Mouse (Mus musculus): Measurements from ENCODE around the gene Rhox2b. TPM values are rescaled to one million over a fixed set of nuclear protein-coding genes. Genes with fewer than 3 reads are reported as not detected.
"Not testable (repeated sequence)": the region's sequence is repeated elsewhere in the genome, so short reads cannot be mapped to it uniquely, and the experiment has no call there.

The Rhox2b gene
- polyA plus RNA-seq (2012; fragmentation: generic; extraction: Trizol): not detected

GRCm38 (mm10) chrX:37411767-37412166 lies at the start of gene Rhox2b:
Gene Rhox2b, plus strand, starts transcription at chrX:37412067.
- not testable (repeated sequence) for H3K4me2 ChIP-seq (ENCODE audit: low read depth)

GRCm38 (mm10) chrX:37379728-37380127 lies 32.1 kb upstream of the Rhox2b start, which contains the start of gene Rhox3a2:
Gene Rhox3a2, plus strand, starts transcription at chrX:37380028.
- H3K27me3 ChIP-seq (ENCODE audit: control insufficient read depth, insufficient read depth, insufficient read length); H3K4me2 ChIP-seq (ENCODE audit: low read depth); H3K36me3 ChIP-seq (ENCODE audit: control insufficient read depth, insufficient read depth); H3K79me2 ChIP-seq (ENCODE audit: control insufficient read depth, insufficient read depth); H3K4me3 ChIP-seq; H3ac ChIP-seq (ENCODE audit: control insufficient read depth, insufficient read length): not testable (repeated sequence)

More at GRCm38 (mm10) chrX:37411767-37412166, at the start of gene Rhox2b:
- H3K4me3 ChIP-seq; H3ac ChIP-seq (ENCODE audit: control insufficient read depth, insufficient read length); H3K27me3 ChIP-seq (ENCODE audit: control insufficient read depth, insufficient read depth, insufficient read length); H3K36me3 ChIP-seq (ENCODE audit: control insufficient read depth, insufficient read depth); H3K79me2 ChIP-seq (ENCODE audit: control insufficient read depth, insufficient read depth): not testable (repeated sequence)

- H3K36me3 ChIP-seq (ENCODE audit: control insufficient read depth, insufficient read depth); H3K79me2 ChIP-seq (ENCODE audit: control insufficient read depth, insufficient read depth); H3K4me2 ChIP-seq (ENCODE audit: low read depth); H3K27me3 ChIP-seq (ENCODE audit: control insufficient read depth, insufficient read depth, insufficient read length); H3K4me3 ChIP-seq; H3ac ChIP-seq (ENCODE audit: control insufficient read depth, insufficient read length): not testable (repeated sequence)
Measured at GRCm38 (mm10) chrX:37390548-37390947, 21.3 kb upstream of the Rhox2b start, which contains the start of gene Rhox4a2. Gene Rhox4a2, plus strand, starts transcription at chrX:37390848.

- H3K4me2 ChIP-seq (ENCODE audit: low read depth); H3K36me3 ChIP-seq (ENCODE audit: control insufficient read depth, insufficient read depth); H3ac ChIP-seq (ENCODE audit: control insufficient read depth, insufficient read length); H3K27me3 ChIP-seq (ENCODE audit: control insufficient read depth, insufficient read depth, insufficient read length); H3K4me3 ChIP-seq; H3K79me2 ChIP-seq (ENCODE audit: control insufficient read depth, insufficient read depth): not testable (repeated sequence)
Measured at GRCm38 (mm10) chrX:37432194-37432593, 20.3 kb downstream of the Rhox2b start, which contains the start of gene Rhox4b. Gene Rhox4b, plus strand, starts transcription at chrX:37432494.

- not testable (repeated sequence) for H3K4me2 ChIP-seq (ENCODE audit: low read depth); H3ac ChIP-seq (ENCODE audit: control insufficient read depth, insufficient read length); H3K4me3 ChIP-seq; H3K27me3 ChIP-seq (ENCODE audit: control insufficient read depth, insufficient read depth, insufficient read length); H3K36me3 ChIP-seq (ENCODE audit: control insufficient read depth, insufficient read depth); H3K79me2 ChIP-seq (ENCODE audit: control insufficient read depth, insufficient read depth)
Measured at GRCm38 (mm10) chrX:37453380-37453779, 41.5 kb downstream of the Rhox2b start, which contains the start of gene Rhox2c. Gene Rhox2c, plus strand, starts transcription at chrX:37453680.

GRCm38 (mm10) chrX:37458285-37458684 lies 46.4 kb downstream of the Rhox2b start, which contains the start of gene Rhox3c:
Gene Rhox3c, plus strand, starts transcription at chrX:37458585.
- not testable (repeated sequence) for H3ac ChIP-seq (ENCODE audit: control insufficient read depth, insufficient read length); H3K36me3 ChIP-seq (ENCODE audit: control insufficient read depth, insufficient read depth); H3K79me2 ChIP-seq (ENCODE audit: control insufficient read depth, insufficient read depth); H3K4me2 ChIP-seq (ENCODE audit: low read depth); H3K4me3 ChIP-seq; H3K27me3 ChIP-seq (ENCODE audit: control insufficient read depth, insufficient read depth, insufficient read length)

Other genes with a start within 250 kb of the Rhox2b start
- not detected for gene Akap14, start 243.2 kb upstream of the Rhox2b start, polyA plus RNA-seq (2012; fragmentation: generic; extraction: Trizol)
- gene Ndufa1, start 220.9 kb upstream of the Rhox2b start, polyA plus RNA-seq (2012; fragmentation: generic; extraction: Trizol): 250 TPM
- gene Rnf113a1, start 220.8 kb upstream of the Rhox2b start, polyA plus RNA-seq (2012; fragmentation: generic; extraction: Trizol): 3.0 TPM
- gene Gm9, start 201.0 kb upstream of the Rhox2b start, polyA plus RNA-seq (2012; fragmentation: generic; extraction: Trizol): not detected
- gene Rhox1, start 189.8 kb upstream of the Rhox2b start, polyA plus RNA-seq (2012; fragmentation: generic; extraction: Trizol): not detected
- gene Rhox2a, start 167.1 kb upstream of the Rhox2b start, polyA plus RNA-seq (2012; fragmentation: generic; extraction: Trizol): not detected
- not detected for gene Rhox3a, start 162.1 kb upstream of the Rhox2b start, polyA plus RNA-seq (2012; fragmentation: generic; extraction: Trizol)
- not detected for gene Rhox4a, start 146.7 kb upstream of the Rhox2b start, polyA plus RNA-seq (2012; fragmentation: generic; extraction: Trizol)
- gene Rhox3a2, start 32.0 kb upstream of the Rhox2b start, polyA plus RNA-seq (2012; fragmentation: generic; extraction: Trizol): not detected
- gene Rhox4a2, start 21.2 kb upstream of the Rhox2b start, polyA plus RNA-seq (2012; fragmentation: generic; extraction: Trizol): not detected
- not detected for gene Rhox4b, start 20.4 kb downstream of the Rhox2b start, polyA plus RNA-seq (2012; fragmentation: generic; extraction: Trizol)
- not detected for gene Rhox2c, start 41.6 kb downstream of the Rhox2b start, polyA plus RNA-seq (2012; fragmentation: generic; extraction: Trizol)
- gene Rhox3c, start 46.5 kb downstream of the Rhox2b start, polyA plus RNA-seq (2012; fragmentation: generic; extraction: Trizol): not detected
- not detected for gene Rhox4c, start 68.3 kb downstream of the Rhox2b start, polyA plus RNA-seq (2012; fragmentation: generic; extraction: Trizol)
- not detected for gene Rhox2d, start 81.4 kb downstream of the Rhox2b start, polyA plus RNA-seq (2012; fragmentation: generic; extraction: Trizol)
- not detected for gene Rhox4d, start 102.3 kb downstream of the Rhox2b start, polyA plus RNA-seq (2012; fragmentation: generic; extraction: Trizol)
- not detected for gene Rhox2e, start 118.4 kb downstream of the Rhox2b start, polyA plus RNA-seq (2012; fragmentation: generic; extraction: Trizol)
- gene Rhox3e, start 130.0 kb downstream of the Rhox2b start, polyA plus RNA-seq (2012; fragmentation: generic; extraction: Trizol): not detected
- gene Rhox4e, start 145.3 kb downstream of the Rhox2b start, polyA plus RNA-seq (2012; fragmentation: generic; extraction: Trizol): not detected
- not detected for gene Rhox2f, start 159.3 kb downstream of the Rhox2b start, polyA plus RNA-seq (2012; fragmentation: generic; extraction: Trizol)
- gene Rhox3f, start 168.9 kb downstream of the Rhox2b start, polyA plus RNA-seq (2012; fragmentation: generic; extraction: Trizol): not detected
- gene Rhox4f, start 195.6 kb downstream of the Rhox2b start, polyA plus RNA-seq (2012; fragmentation: generic; extraction: Trizol): not detected
- gene Rhox3g, start 216.5 kb downstream of the Rhox2b start, polyA plus RNA-seq (2012; fragmentation: generic; extraction: Trizol): not detected
- gene Rhox2g, start 231.4 kb downstream of the Rhox2b start, polyA plus RNA-seq (2012; fragmentation: generic; extraction: Trizol): not detected
- gene Rhox4g, start 239.3 kb downstream of the Rhox2b start, polyA plus RNA-seq (2012; fragmentation: generic; extraction: Trizol): not detected

Measured in myocyte (in vitro differentiated cells).